Mouse (Mus musculus) hindbrain, embryonic 16.5 days (tissue): ENCODE results near the gene Prm1. TPM values are rescaled to one million over a fixed set of nuclear protein-coding genes. Genes with fewer than 3 reads are reported as not detected.

Source experiments
- ATAC-seq: fragments of 200-750 bp; cut with Nextera tagmentation; 2 replicates; pipeline ENCODE4 v1.8.0; 2017; ENCODE audit warnings: moderate TSS enrichment, moderate library complexity
- H3K27ac ChIP-seq: fragments of 300-500 bp; sonication (generic); 2 replicates; pipeline ENCODE4 v1.5.1; 2014; ENCODE audit warnings: low read depth, mild to moderate bottlenecking, control low read depth, low read length, moderate library complexity
- H3K27me3 ChIP-seq: fragments of 300-500 bp; sonication (generic); replicated peaks from 2 replicates; pipeline ENCODE4 v1.6.1; 2014; ENCODE audit warnings: low read length; ENCODE audit not compliant: control insufficient read depth, insufficient read depth
- H3K36me3 ChIP-seq: fragments of 300-500 bp; sonication (generic); 2 replicates; pipeline ENCODE4 v1.6.1; 2014; ENCODE audit warnings: mild to moderate bottlenecking, low read length, moderate library complexity, mixed read lengths; ENCODE audit not compliant: control insufficient read depth, insufficient read depth
- H3K4me1 ChIP-seq: fragments of 300-500 bp; sonication (generic); 2 replicates; pipeline ENCODE4 v1.6.1; 2014; ENCODE audit warnings: low read depth, low read length; ENCODE audit not compliant: control insufficient read depth, insufficient read depth
- H3K4me2 ChIP-seq: fragments of 300-500 bp; sonication (generic); 2 replicates; pipeline ENCODE4 v1.6.1; 2014; ENCODE audit warnings: mild to moderate bottlenecking, low read length, control low read depth, moderate library complexity
- H3K4me3 ChIP-seq: fragments of 300-500 bp; sonication (generic); 2 replicates; pipeline ENCODE4 v1.5.1; 2014; ENCODE audit warnings: mild to moderate bottlenecking, low read length, control low read depth, moderate library complexity
- H3K9ac ChIP-seq: fragments of 300-500 bp; sonication (generic); 2 replicates; pipeline ENCODE4 v1.6.1; 2014; ENCODE audit warnings: low read depth, mild to moderate bottlenecking, control low read depth, low read length, moderate library complexity
- H3K9me3 ChIP-seq: fragments of 300-500 bp; sonication (generic); 2 replicates; pipeline ENCODE4 v1.6.1; 2014; ENCODE audit warnings: mild to moderate bottlenecking, low read length, moderate library complexity; ENCODE audit not compliant: control insufficient read depth
- WGBS: fragments of 180-500 bp; shearing (Covaris S2); extraction: QIAGEN DNeasy Blood & Tissue Kit; methylation state at CpG from one replicate; pipeline ENCODE4 v1.1.7; 2014; 5-methylcytosine and 5-hydroxymethylcytosine counted together
- polyA plus RNA-seq: library from polyadenylated mRNA; unstranded; fragments of >200 nt; fragmentation: Nextera tagmentation; extraction: Ambion mirVana; gene quantifications from 2 replicates; pipeline ENCODE4 v1.2.1, GENCODE M21; 2015

Gene Prm1
- polyA plus RNA-seq, 1 experiment from 2014 or later: not detected

GRCm38 (mm10) chr16:10786288-10786687 lies 19.4 kb downstream of the Prm1 start:
- peak overlapping the region; percentile 86 for H3K9ac ChIP-seq
- no peaks in the 10 kb centered on the region for H3K27me3 ChIP-seq
- H3K36me3 ChIP-seq: no peaks in the 10 kb centered on the region
- peak overlapping the region; percentile 79 for H3K4me3 ChIP-seq
- 1% methylated on average over 9 of the region's 9 CpGs for WGBS
- peak overlapping the region; percentile 99 for H3K4me2 ChIP-seq
- peak overlapping the region; percentile 96 for H3K27ac ChIP-seq
- H3K9me3 ChIP-seq: no peaks in the 10 kb centered on the region
- H3K4me1 ChIP-seq: peaks cover 12% of the 10 kb centered on the region
- ATAC-seq: peak; percentile 40

GRCm38 (mm10) chr16:10785371-10786231 lies 20.0 kb downstream of the Prm1 start, which contains the start of gene Socs1:
Gene Socs1 (minus strand): TSS chr16:10785536.
- Histone ChIP-seq H3K27ac (peak within 1 kb of the TSS; percentile 96), H3K9ac (peak within 1 kb of the TSS; percentile 86), H3K36me3 (no peaks in the 10 kb centered on the region), H3K4me2 (peak within 1 kb of the TSS; percentile 99), H3K4me1 (peaks cover 12% of the 10 kb centered on the region), H3K4me3 (peak within 1 kb of the TSS; percentile 79), H3K9me3 (no peaks in the 10 kb centered on the region), H3K27me3 (no peaks in the 10 kb centered on the region)
- ATAC-seq: peak; percentile 92
- under 1% methylated on average over 55 of the region's 59 CpGs for WGBS

DNA sequence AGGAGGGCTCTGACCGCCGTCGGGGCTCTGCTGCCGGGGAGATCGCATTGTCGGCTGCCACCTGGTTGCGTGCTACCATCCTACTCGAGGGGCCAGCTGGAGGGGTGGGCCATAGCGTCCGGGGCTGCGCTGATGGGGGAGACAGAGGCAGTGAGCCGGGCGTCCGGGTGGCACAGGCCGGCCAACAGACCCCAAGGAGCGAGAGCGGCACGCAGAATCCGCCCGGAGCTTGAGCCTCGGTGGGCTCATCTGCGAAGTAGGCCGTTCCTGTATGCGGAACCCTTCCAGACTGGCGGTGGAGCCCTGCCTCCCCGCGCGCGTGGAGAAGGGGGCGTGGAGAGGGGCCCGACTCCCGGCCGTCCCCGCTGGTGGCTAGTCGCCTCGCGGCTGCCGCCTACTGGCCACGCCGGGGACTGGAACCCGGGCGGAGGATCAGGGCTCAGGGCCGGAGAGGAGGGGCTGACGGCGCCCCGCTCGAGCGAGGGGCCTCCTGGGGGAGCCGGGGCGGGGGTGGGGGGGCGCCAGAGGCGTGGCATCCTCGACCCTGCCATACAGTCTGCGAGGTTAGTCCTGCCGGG lies 20.8 kb downstream of the Prm1 start:
- H3K4me3 ChIP-seq: peak overlapping the region; percentile 79
- no peaks in the 10 kb centered on the region for H3K27me3 ChIP-seq
- WGBS: 0% methylated on average over 34 of the region's 55 CpGs
- H3K4me1 ChIP-seq: peaks cover 12% of the 10 kb centered on the region
- peak; percentile 91 for ATAC-seq
- peak overlapping the region; percentile 99 for H3K4me2 ChIP-seq
- H3K9ac ChIP-seq: peak overlapping the region; percentile 86
- no peaks in the 10 kb centered on the region for H3K36me3 ChIP-seq
- H3K27ac ChIP-seq: peak overlapping the region; percentile 96
- no peaks in the 10 kb centered on the region for H3K9me3 ChIP-seq

DNA sequence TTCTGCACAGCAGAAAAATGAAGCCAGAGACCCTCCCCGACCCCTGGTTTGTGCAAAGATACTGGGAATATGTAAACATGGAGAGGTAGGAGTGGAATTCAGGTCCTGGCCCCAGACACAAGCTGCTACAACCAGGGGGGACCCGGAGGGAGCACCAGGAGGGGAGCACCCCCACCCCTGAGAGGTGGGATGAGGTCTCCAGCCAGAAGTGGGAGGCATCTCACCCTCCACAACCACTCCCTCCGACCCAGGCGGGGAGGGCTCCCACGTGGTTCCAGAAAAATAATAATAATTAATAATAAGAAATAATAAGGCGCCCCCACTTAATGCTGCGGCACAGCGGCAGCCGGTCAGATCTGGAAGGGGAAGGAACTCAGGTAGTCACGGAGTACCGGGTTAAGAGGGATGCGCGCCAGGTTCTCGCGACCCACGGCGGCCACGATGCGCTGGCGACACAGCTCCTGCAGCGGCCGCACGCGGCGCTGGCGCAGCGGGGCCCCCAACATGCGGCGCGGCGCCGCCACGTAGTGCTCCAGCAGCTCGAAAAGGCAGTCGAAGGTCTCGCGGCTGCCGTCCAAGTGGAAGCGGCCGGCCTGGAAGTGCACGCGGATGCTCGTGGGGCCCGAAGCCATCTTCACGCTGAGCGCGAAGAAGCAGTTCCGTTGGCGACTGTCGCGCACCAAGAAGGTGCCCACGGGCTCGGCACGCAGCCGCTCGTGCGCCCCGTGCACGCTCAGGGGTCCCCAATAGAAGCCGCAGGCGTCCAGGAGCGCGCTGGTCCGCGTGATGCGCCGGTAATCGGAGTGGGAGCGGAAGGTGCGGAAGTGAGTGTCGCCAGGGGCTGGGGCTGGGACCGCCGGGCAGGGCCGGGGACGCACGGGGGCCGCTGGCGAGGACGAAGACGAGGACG lies 21.5 kb downstream of the Prm1 start:
- Histone ChIP-seq H3K27ac (peak overlapping the region; percentile 96), H3K36me3 (no peaks in the 10 kb centered on the region), H3K9me3 (no peaks in the 10 kb centered on the region), H3K9ac (peak overlapping the region; percentile 86), H3K27me3 (no peaks in the 10 kb centered on the region), H3K4me1 (peaks cover 12% of the 10 kb centered on the region), H3K4me2 (peak overlapping the region; percentile 99), H3K4me3 (peak overlapping the region; percentile 79)
- no peak for ATAC-seq
- 2% methylated on average over 81 of the region's 81 CpGs for WGBS

GRCm38 (mm10) chr16:10783451-10783850 lies 22.2 kb downstream of the Prm1 start:
- no peak overlapping the region for H3K9ac ChIP-seq
- 76% methylated on average over 8 of the region's 8 CpGs for WGBS

DNA sequence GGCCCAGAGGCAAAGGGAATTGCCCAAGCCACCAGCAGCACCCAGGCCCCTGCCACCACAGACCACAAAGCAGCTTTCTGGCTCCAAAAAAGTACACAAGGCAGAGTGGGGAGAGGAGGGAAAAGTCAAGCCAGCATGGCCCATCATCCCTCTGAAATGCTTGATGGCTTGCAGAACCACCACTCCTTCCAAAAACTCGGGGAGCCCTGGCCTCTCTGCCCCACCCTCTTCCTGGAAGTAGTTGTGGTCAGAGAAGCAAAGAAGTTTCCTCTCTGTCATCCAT lies 22.5 kb downstream of the Prm1 start:
- Histone ChIP-seq H3K27me3 (no peaks in the 10 kb centered on the region), H3K36me3 (no peaks in the 10 kb centered on the region), H3K4me2 (peak overlapping the region; percentile 99), H3K4me3 (no peak overlapping the region), H3K9me3 (no peaks in the 10 kb centered on the region), H3K27ac (no peak overlapping the region), H3K4me1 (peaks cover 12% of the 10 kb centered on the region), H3K9ac (peak overlapping the region; percentile 25; the same call in 1 of the 2 replicates)
- 55% methylated on average over 1 of the region's 1 CpGs for WGBS
- ATAC-seq: no peak

More at GRCm38 (mm10) chr16:10783451-10783850, 22.2 kb downstream of the Prm1 start:
- peak overlapping the region; percentile 99 for H3K4me2 ChIP-seq
- no peaks in the 10 kb centered on the region for H3K9me3 ChIP-seq
- H3K27me3 ChIP-seq: no peaks in the 10 kb centered on the region
- H3K4me1 ChIP-seq: peaks cover 12% of the 10 kb centered on the region
- ATAC-seq: no peak
- no peaks in the 10 kb centered on the region for H3K36me3 ChIP-seq
- peak overlapping the region; percentile 79; the same call in 1 of the 2 replicates for H3K4me3 ChIP-seq
- no peak overlapping the region for H3K27ac ChIP-seq

DNA sequence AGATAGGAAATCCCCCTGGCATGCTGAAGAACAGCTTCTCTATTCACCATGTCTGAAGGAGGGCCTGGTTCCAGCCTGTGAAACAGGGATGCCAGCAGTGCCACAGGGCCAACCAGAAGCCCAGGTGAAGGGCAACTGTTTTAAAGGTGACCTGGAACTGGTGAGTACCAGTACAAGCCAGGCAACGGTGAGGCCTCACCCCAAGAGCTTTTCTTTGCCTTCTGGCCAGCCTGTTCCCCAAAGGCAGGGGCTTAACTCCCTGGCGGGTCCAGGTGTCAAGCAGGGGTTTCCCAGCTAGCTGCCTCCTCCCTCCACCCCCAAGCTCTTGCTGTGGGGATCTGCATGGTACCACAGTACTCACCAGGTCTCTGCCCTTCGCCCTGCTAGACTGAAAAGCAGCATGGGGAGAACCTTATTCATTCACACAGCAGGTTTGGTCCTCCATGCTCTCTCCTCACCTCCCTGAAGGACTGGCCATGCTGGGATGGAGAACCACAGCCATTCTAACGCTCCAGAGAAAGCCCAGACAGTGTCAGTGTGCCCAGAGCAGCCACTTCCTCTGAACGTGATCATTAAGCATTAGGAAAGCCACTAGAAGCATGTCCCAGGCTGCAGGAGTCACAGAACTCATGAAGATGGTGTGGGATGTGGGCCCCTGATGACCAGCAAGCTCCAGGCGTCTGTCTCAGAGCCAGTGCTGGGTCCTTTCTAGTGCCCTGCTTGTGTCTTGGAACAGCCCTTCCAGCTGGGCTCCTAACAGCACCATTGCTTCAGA lies 23.1 kb downstream of the Prm1 start:
- peak overlapping the region; percentile 99 for H3K4me2 ChIP-seq
- no peak overlapping the region; the same call in 1 of the 2 replicates for H3K4me3 ChIP-seq
- H3K27me3 ChIP-seq: no peaks in the 10 kb centered on the region
- no peaks in the 10 kb centered on the region for H3K36me3 ChIP-seq
- WGBS: 47% methylated on average over 6 of the region's 6 CpGs
- no peaks in the 10 kb centered on the region for H3K9me3 ChIP-seq
- no peak overlapping the region for H3K27ac ChIP-seq
- peaks cover 12% of the 10 kb centered on the region for H3K4me1 ChIP-seq
- H3K9ac ChIP-seq: peak overlapping the region; percentile 25; the same call in 1 of the 2 replicates
- no peak for ATAC-seq

GRCm38 (mm10) chr16:10781862-10782371 lies 23.7 kb downstream of the Prm1 start:
- H3K9me3 ChIP-seq: no peaks in the 10 kb centered on the region
- 45% methylated on average over 9 of the region's 9 CpGs for WGBS
- H3K27ac ChIP-seq: no peak overlapping the region
- H3K4me2 ChIP-seq: no peak overlapping the region; the same call in 1 of the 2 replicates
- H3K4me1 ChIP-seq: peaks cover 12% of the 10 kb centered on the region
- H3K9ac ChIP-seq: no peak overlapping the region
- H3K36me3 ChIP-seq: no peaks in the 10 kb centered on the region
- H3K27me3 ChIP-seq: no peaks in the 10 kb centered on the region
- no peak overlapping the region for H3K4me3 ChIP-seq
- no peak for ATAC-seq
